In the genomic region with DNA sequence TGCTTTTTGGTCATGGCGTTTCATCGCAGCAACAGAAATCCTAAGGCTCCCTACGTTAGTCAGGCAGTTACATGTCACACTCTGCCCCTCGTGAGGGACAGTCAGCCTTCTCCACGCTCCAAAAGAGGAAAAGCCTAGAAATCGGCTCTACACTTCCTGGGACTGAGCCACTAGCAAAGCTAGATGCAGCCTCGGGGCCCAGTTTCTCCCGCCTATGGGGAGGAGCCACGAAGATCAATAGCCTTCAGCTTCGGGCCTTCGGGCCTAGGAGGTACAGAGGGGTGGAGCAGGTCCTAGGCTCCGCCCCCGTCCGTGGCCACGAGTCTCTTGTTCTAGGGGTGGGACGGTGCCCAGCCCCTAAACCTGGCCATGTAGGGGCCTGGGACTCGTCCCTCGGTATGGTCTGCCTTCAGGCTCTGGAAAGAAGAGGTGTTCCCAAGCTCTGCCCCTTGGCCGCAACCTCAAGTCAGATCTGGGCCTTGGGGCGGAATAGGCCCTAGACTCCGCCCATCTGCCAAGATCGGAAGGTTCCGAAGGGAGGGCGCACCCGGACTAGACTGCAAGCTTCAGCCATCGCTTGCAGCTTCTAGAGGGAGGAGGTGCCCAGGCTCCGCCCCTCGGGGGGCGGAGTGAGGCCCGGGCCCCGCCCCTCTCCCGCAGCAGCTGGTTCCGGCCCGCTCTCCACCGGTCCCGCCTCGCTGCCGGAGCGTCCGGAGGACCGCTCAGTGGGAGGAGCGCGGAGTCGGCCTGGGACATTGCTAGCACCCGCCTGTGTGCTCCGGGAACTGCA, we compare ENCODE assay signal across 1 mouse cellular context.
A peak's percentile ranks its signal among the peaks of the same experiment; 100 is the strongest.
TF ChIP-seq lines count a peak whose summit lies in the region.

Gene Aco1 (plus strand): TSS at position 339 of the 790 bp plus-strand sequence.

TF ChIP-seq in CH12.LX, 34 proteins besides CTCF, POLR2A, EP300 and RAD21 (continued from another document):
- TF ChIP-seq UBTF (IDR thresholded peaks at IDR 0.05; ENCODE audit: low read depth, low read length) (0 out of 2 replicates have a peak, but pooled peaks have one; percentile 11), POLR2AphosphoS2 (IDR thresholded peaks at IDR 0.05; ENCODE audit: low read depth, low read length) (0 out of 2 replicates have a peak, but pooled peaks have one; percentile 64), NRF1 (IDR thresholded peaks at IDR 0.05; ENCODE audit: low read depth, low read length) (no peak; the same call in 1 of the 2 replicates), KAT2A (IDR thresholded peaks at IDR 0.05; ENCODE audit: insufficient replicate concordance, low read length) (0 out of 2 replicates have a peak, but pooled peaks have one; percentile 50), MYC (IDR thresholded peaks at IDR 0.05; ENCODE audit: low read depth, low read length) (peak; percentile 50), MEF2A (IDR thresholded peaks at IDR 0.05; ENCODE audit: borderline replicate concordance, low read depth, low read length) (peak; percentile 27; the same call in 1 of the 2 replicates), USF1 (IDR thresholded peaks at IDR 0.05; ENCODE audit: low read depth, low read length) (no peak), MAFK (IDR thresholded peaks at IDR 0.05; ENCODE audit: insufficient replicate concordance, low read length) (no peak), SMC3 (IDR thresholded peaks at IDR 0.05; ENCODE audit: low read depth, low read length) (no peak), E2F4 (IDR thresholded peaks at IDR 0.05; ENCODE audit: insufficient replicate concordance, low read depth, low read length) (no peak), MAX (IDR thresholded peaks at IDR 0.05; ENCODE audit: low read length) (peak; percentile 76; the same call in 1 of the 2 replicates), ETS1 (conservative IDR thresholded peaks at IDR 0.05; ENCODE audit: low read depth, low read length) (no peak; the same call in 1 of the 2 replicates), MAZ (IDR thresholded peaks at IDR 0.05; ENCODE audit: low read depth, low read length) (0 out of 2 replicates have a peak, but pooled peaks have one; percentile 15), CHD2 (IDR thresholded peaks at IDR 0.05; ENCODE audit: low read length) (no peak), HCFC1 (IDR thresholded peaks at IDR 0.05; ENCODE audit: low read depth, low read length) (peak; percentile 55), BHLHE40 (IDR thresholded peaks at IDR 0.05; ENCODE audit: low read depth, low read length) (peak; percentile 57), JUND (conservative IDR thresholded peaks at IDR 0.05; ENCODE audit: low read depth, low read length) (no peak), ELF1 (IDR thresholded peaks at IDR 0.05; ENCODE audit: low read depth, low read length) (peak; percentile 78), NELFE (IDR thresholded peaks at IDR 0.05; ENCODE audit: low read depth, low read length) (peak; percentile 90), SIN3A (IDR thresholded peaks at IDR 0.05; ENCODE audit: low read length) (peak; percentile 87), RCOR1 (conservative IDR thresholded peaks at IDR 0.05; ENCODE audit: low read depth, low read length) (no peak)
